Mouse (Mus musculus) intestine, postnatal 0 days (tissue): ENCODE measurements around the gene Gm45062. TPM values are rescaled to one million over a fixed set of nuclear protein-coding genes. Genes with fewer than 3 reads are reported as not detected.

ENCODE experiments used
- ATAC-seq: fragments of 200-750 bp; cut with Nextera tagmentation; 2 replicates; pipeline ENCODE4 v1.8.0; 2017; ENCODE audit warnings: mild to moderate bottlenecking, moderate TSS enrichment, moderate library complexity
- H3K27ac ChIP-seq: fragments of 300-500 bp; sonication (generic); 2 replicates; pipeline ENCODE4 v1.5.1; 2014; ENCODE audit warnings: mild to moderate bottlenecking, low read depth, low read length, moderate library complexity
- H3K27me3 ChIP-seq: fragments of 300-500 bp; sonication (generic); replicated peaks from 2 replicates; pipeline ENCODE4 v1.6.1; 2014; ENCODE audit warnings: low read length, mixed read lengths; ENCODE audit not compliant: control insufficient read depth, insufficient read depth
- H3K36me3 ChIP-seq: fragments of 300-500 bp; sonication (generic); 2 replicates; pipeline ENCODE4 v1.6.1; 2014; ENCODE audit warnings: mild to moderate bottlenecking, moderate library complexity; ENCODE audit not compliant: control insufficient read depth, insufficient read depth
- H3K4me1 ChIP-seq: fragments of 300-500 bp; sonication (generic); replicated peaks from 2 replicates; pipeline ENCODE4 v1.6.1; 2014; ENCODE audit warnings: antibody characterized with exemption, low read length, mixed read lengths; ENCODE audit not compliant: control insufficient read depth, insufficient read depth
- H3K4me2 ChIP-seq: fragments of 300-500 bp; sonication (generic); replicated peaks from 2 replicates; pipeline ENCODE4 v1.6.1; 2014; ENCODE audit warnings: low read depth, mild to moderate bottlenecking, moderate library complexity
- H3K4me3 ChIP-seq: fragments of 300-500 bp; sonication (generic); 2 replicates; pipeline ENCODE4 v1.5.1; 2014; ENCODE audit warnings: low read depth, low read length
- H3K9ac ChIP-seq: fragments of 300-500 bp; sonication (generic); 2 replicates; pipeline ENCODE4 v1.6.1; 2014; ENCODE audit warnings: mild to moderate bottlenecking, low read depth, low read length
- H3K9me3 ChIP-seq: fragments of 300-500 bp; sonication (generic); 2 replicates; pipeline ENCODE4 v1.6.1; 2016; ENCODE audit warnings: mixed run types; ENCODE audit not compliant: control insufficient read depth
- CTCF ChIP-seq: sonication (generic); IDR thresholded peaks from 2 replicates; pipeline ENCODE4 v1.5.1; 2016; ENCODE audit warnings: low read depth, mild to moderate bottlenecking, control low read depth, antibody characterized with exemption, moderate library complexity
- WGBS: fragments of 180-500 bp; shearing (Covaris S2); extraction: QIAGEN DNeasy Blood & Tissue Kit; methylation state at CpG from one replicate; pipeline ENCODE4 v1.1.7; 2014; 5-methylcytosine and 5-hydroxymethylcytosine counted together
- polyA plus RNA-seq: library from polyadenylated mRNA; unstranded; fragments of >200 nt; fragmentation: Nextera tagmentation; extraction: Ambion mirVana; gene quantifications from 2 replicates; pipeline ENCODE4 v1.2.1, GENCODE M21; 2015

Gene Gm45062
- polyA plus RNA-seq, 1 experiment from 2014 or later: 0.30 TPM

- no peak overlapping the region for H3K4me2 ChIP-seq
- 93% methylated on average over 2 of the region's 2 CpGs for WGBS
- no peak overlapping the region for H3K4me3 ChIP-seq
- TF ChIP-seq CTCF: no peak
- no peaks in the 10 kb centered on the region for H3K27me3 ChIP-seq
- no peak overlapping the region for H3K9ac ChIP-seq
- no peaks in the 10 kb centered on the region for H3K9me3 ChIP-seq
- no peak overlapping the region for H3K27ac ChIP-seq
- no peaks in the 10 kb centered on the region for H3K36me3 ChIP-seq
- no peaks in the 10 kb centered on the region for H3K4me1 ChIP-seq
- ATAC-seq: no peak
These were observed 130.1 kb downstream of the Gm45062 start for GRCm38 (mm10) chr6:8389307-8389706.

- ATAC-seq: no peak
- H3K9ac ChIP-seq: no peak overlapping the region
- H3K27me3 ChIP-seq: no peaks in the 10 kb centered on the region
- H3K9me3 ChIP-seq: no peaks in the 10 kb centered on the region
- H3K4me3 ChIP-seq: no peak overlapping the region
- no peak overlapping the region for H3K27ac ChIP-seq
- H3K36me3 ChIP-seq: no peaks in the 10 kb centered on the region
- H3K4me1 ChIP-seq: no peaks in the 10 kb centered on the region
- 90% methylated on average over 6 of the region's 6 CpGs for WGBS
- H3K4me2 ChIP-seq: no peak overlapping the region
- TF ChIP-seq CTCF: no peak
These were observed 131.0 kb downstream of the Gm45062 start for GRCm38 (mm10) chr6:8390296-8390695.

- no peaks in the 10 kb centered on the region for H3K27me3 ChIP-seq
- TF ChIP-seq CTCF: no peak
- H3K9me3 ChIP-seq: no peaks in the 10 kb centered on the region
- H3K4me1 ChIP-seq: no peaks in the 10 kb centered on the region
- no peak overlapping the region for H3K4me3 ChIP-seq
- no peak overlapping the region for H3K27ac ChIP-seq
- 92% methylated on average over 2 of the region's 2 CpGs for WGBS
- no peak overlapping the region for H3K9ac ChIP-seq
- no peak overlapping the region for H3K4me2 ChIP-seq
- ATAC-seq: no peak
- no peaks in the 10 kb centered on the region for H3K36me3 ChIP-seq
These were observed 131.7 kb downstream of the Gm45062 start for GRCm38 (mm10) chr6:8390935-8391334.

GRCm38 (mm10) chr6:8393029-8393428 is 133.8 kb downstream of the Gm45062 start:
- no peak for ATAC-seq
- 53% methylated on average over 4 of the region's 4 CpGs for WGBS
- no peak overlapping the region for H3K4me2 ChIP-seq
- no peak overlapping the region for H3K9ac ChIP-seq
- no peak overlapping the region for H3K27ac ChIP-seq
- TF ChIP-seq CTCF: no peak
- no peak overlapping the region for H3K4me3 ChIP-seq
- no peaks in the 10 kb centered on the region for H3K36me3 ChIP-seq
- H3K9me3 ChIP-seq: no peaks in the 10 kb centered on the region
- H3K4me1 ChIP-seq: no peaks in the 10 kb centered on the region
- H3K27me3 ChIP-seq: no peaks in the 10 kb centered on the region

- H3K4me1 ChIP-seq: no peaks in the 10 kb centered on the region
- H3K36me3 ChIP-seq: no peaks in the 10 kb centered on the region
- H3K9me3 ChIP-seq: no peaks in the 10 kb centered on the region
- ATAC-seq: no peak
- no peak for TF ChIP-seq CTCF
- H3K4me3 ChIP-seq: no peak overlapping the region
- no peak overlapping the region for H3K27ac ChIP-seq
- no peak overlapping the region for H3K4me2 ChIP-seq
- H3K9ac ChIP-seq: no peak overlapping the region
- H3K27me3 ChIP-seq: no peaks in the 10 kb centered on the region
These were observed 134.8 kb downstream of the Gm45062 start for GRCm38 (mm10) chr6:8394044-8394443.

GRCm38 (mm10) chr6:8395061-8395460 is 135.8 kb downstream of the Gm45062 start:
- no peak overlapping the region for H3K4me2 ChIP-seq
- H3K27me3 ChIP-seq: no peaks in the 10 kb centered on the region
- no peaks in the 10 kb centered on the region for H3K36me3 ChIP-seq
- no peak for ATAC-seq
- H3K4me1 ChIP-seq: no peaks in the 10 kb centered on the region
- no peak overlapping the region for H3K4me3 ChIP-seq
- H3K27ac ChIP-seq: no peak overlapping the region
- no peak for TF ChIP-seq CTCF
- no peak overlapping the region for H3K9ac ChIP-seq
- 50% methylated on average over 4 of the region's 4 CpGs for WGBS
- H3K9me3 ChIP-seq: no peaks in the 10 kb centered on the region

GRCm38 (mm10) chr6:8397252-8397651 is 138.0 kb downstream of the Gm45062 start:
- no peak for TF ChIP-seq CTCF
- Histone ChIP-seq H3K27ac (no peak overlapping the region), H3K9ac (no peak overlapping the region), H3K9me3 (no peaks in the 10 kb centered on the region), H3K36me3 (no peaks in the 10 kb centered on the region; the same call in 1 of the 2 replicates), H3K4me2 (no peak overlapping the region), H3K4me3 (no peak overlapping the region), H3K4me1 (no peaks in the 10 kb centered on the region), H3K27me3 (no peaks in the 10 kb centered on the region)
- WGBS: 88% methylated on average over 7 of the region's 7 CpGs
- ATAC-seq: no peak
